Mouse (Mus musculus) testis, adult 2 months (tissue): ENCODE data around the gene Comp.

Experiments
- CTCF ChIP-seq: fragments of 200-500 bp; IDR thresholded peaks from 2 replicates; pipeline ENCODE4 v1.5.1; 2012; ENCODE audit warnings: low read depth, mild to moderate bottlenecking, inconsistent platforms, low read length, moderate library complexity; ENCODE audit not compliant: control insufficient read depth, insufficient read depth, insufficient replicate concordance
- POLR2A ChIP-seq: fragments of 200-500 bp; IDR thresholded peaks from 2 replicates; pipeline ENCODE4 v1.6.1; 2012; ENCODE audit warnings: low read depth, mild to moderate bottlenecking, inconsistent platforms, low read length, moderate library complexity; ENCODE audit not compliant: control insufficient read depth

DNA sequence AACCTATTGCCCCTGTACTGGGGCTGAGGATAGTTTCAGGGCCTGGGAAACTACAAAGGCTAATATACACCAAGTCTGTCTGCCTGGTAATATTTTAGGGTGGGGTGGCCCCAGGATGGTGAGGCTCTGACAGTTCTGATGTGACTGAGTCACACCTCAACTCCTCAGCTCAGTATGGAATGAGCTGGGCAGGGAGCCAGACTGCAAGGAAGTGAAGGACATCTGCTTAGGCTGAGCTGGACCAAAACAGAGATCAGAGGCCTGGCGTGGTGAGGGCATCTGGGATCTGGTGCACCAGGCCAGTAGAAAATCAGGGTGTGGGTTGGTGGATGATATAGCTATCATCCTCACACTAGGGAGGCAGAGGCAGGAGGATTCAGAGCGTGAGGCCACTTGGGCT is 16.3 kb downstream of the Comp start:
- TF ChIP-seq POLR2A (no peak), CTCF (no peak)
